Mouse (Mus musculus) cerebellum, adult (tissue): Measurements from ENCODE around the gene Slc39a9.
A peak's percentile ranks its signal among the peaks of the same experiment; 100 is the strongest.

Experiments
- ATAC-seq: cut with Nextera tagmentation; 2 replicates; pipeline ENCODE4 v1.9.2; 2017; ENCODE audit warnings: mild to moderate bottlenecking, moderate library complexity, mixed read lengths; ENCODE audit not compliant: insufficient number of reproducible peaks, low FRiP score, low TSS enrichment

Gene Slc39a9

DNA sequence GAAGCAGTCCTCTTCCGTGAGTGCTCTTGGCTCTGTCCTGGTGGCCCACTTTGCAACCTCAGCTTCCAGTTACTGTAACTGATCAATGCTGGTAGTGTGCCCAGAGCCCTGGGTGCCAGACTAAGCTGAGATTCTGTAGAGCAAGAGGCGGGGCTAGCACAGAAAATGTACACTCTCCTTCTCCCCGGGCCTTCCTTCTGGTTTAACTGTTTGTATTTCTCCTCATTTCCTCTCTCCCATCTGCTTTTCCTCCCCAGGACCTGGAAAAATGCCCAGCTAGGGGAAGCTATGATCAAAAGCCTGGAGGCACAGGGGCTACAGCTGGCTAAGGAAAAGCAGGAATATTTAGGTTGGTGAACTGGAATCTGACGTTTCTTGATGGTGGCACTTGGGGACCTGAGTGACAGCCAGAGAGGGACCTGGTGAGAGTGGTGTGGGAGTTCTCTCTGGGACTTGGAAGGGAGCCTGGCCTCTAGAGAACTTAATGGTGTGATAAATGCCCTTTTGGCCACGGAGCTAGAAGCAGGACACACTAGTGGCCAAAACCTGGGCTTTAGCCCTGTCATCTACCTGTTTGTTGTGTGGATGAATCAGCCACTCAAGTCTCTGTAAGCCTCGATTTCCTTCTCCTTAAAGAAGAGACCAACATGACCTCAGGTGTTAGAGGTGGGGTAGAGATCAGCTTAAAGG is 63.4 kb downstream of the Slc39a9 start:
- ATAC-seq: peak; percentile 67

GRCm38 (mm10) chr12:80715915-80716314 is 72.2 kb downstream of the Slc39a9 start:
- no peak for ATAC-seq

DNA sequence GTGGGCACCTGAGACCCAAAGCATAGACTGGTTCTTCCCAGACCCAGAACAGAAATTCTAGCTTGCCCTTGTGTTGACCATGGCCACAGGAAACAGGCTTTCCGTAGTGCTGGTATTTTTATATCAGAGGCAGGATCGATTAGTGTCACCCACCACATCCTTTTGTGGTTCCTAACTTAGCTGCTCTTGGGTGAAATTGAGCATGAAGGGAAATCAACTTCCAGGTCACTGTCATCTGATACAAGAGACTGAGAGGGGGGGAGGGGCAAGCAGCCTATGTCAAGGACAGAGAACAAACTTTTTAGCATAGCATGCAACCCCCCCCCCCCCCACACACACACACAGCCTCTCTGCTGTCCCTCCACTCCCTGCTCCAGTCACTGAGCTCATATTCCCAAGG is 75.5 kb downstream of the Slc39a9 start:
- no peak for ATAC-seq

GRCm38 (mm10) chr12:80720507-80720906 is 76.8 kb downstream of the Slc39a9 start:
- ATAC-seq: no peak

- ATAC-seq: no peak
Measured at GRCm38 (mm10) chr12:80721458-80721857, 77.8 kb downstream of the Slc39a9 start.

GRCm38 (mm10) chr12:80724853-80725559 is 81.3 kb downstream of the Slc39a9 start:
- peak; percentile 38; the same call in 1 of the 2 replicates for ATAC-seq

DNA sequence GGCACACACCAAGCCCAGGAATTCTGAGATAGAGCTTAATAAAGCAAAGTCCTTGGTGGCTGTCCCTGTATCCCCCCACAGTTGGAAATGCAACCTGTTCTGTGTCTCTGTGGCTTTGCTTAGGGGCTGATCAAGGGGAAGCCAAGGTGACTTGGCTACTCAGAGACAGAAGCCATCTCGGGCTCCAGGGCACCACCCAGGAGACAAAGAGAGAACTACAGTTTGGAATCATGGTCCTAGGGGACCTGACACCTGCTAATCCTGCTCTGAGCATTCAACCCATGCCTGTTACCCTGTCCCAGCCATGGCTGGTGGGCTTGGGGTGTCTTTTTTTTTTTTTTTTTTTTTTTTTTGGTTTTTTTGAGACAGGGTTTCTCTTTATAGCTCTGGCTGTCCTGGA is 84.5 kb downstream of the Slc39a9 start:
- no peak for ATAC-seq

DNA sequence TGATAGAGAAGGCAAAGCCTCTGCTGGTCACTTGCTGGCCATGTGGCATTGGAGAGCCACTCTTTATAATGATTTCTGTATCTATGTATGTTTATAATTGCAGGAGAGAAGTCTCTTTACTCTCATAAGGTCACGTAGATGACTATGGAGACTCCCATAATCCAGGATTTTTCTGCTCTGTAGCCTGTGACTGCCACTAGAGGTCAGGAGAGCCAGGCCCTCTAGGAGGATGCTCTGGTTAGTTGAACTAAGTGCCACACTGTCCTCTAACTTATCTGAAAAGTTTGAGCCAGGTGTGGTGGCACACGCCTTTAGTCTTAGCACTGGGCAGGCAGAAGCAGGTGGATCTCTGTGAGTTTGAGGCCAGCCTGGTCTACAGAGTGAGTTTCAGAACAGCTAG is 85.1 kb downstream of the Slc39a9 start:
- ATAC-seq: no peak

DNA sequence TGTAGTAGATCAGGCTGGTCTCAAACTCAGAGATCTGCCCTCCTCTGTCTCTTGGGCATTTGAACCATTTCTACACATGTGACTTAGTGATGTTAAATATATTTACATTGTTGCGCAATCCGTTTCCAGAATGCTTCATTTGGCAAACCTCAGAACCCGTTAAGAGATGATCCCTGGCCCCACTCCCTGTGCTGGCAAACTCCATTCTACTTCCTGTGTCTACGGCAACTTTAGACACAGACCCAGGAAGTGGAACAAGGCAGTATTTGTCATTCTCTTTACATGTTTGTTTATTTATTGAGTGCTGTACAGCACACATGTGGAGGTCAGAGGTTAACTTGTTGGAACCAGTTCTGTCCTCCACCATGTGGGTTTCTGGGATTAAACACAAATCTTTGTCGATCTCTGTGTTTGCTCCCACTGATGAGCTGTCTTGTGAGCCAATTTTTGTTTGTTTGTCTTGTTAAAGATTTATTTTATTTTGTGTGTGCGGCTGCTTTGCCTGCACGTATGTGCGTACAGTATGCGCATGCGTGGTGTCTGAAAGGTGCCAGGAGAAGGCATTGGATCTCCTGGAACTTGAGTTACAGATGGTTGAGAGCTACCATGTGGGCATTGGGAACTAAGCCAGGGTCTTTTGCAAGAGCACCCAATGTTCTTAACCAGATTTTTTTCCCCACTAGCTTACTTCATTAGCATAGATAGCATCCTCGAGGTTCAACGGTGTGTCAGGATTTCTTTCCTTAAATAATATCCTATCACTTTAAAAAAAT is 86.3 kb downstream of the Slc39a9 start:
- ATAC-seq: no peak

DNA sequence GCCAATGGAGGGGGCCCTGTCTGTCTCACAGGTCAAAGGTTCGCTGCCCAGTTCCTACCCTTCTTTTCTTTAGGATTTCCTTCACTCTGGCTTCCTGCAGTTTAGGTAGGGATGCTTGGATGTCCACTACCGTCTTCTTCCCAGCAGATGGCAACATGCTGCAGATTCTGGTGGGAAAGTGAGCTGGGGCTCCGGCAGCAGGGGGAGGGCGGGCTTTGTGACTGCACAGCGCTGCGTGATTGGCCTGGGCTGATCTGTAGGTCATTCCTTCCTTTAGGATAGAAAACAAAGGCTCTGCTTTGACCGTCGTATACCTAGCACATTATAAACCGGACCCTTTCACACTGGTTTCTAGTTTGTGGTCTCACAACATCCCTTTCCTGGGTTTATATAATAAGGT is 86.9 kb downstream of the Slc39a9 start:
- peak; percentile 85 for ATAC-seq
